Mouse (Mus musculus) lung, postnatal 0 days (tissue): ENCODE measurements around the gene Bri3.
A peak's percentile ranks its signal among the peaks of the same experiment; 100 is the strongest.

Experiments used
- CTCF ChIP-seq: IDR thresholded peaks from 2 replicates; pipeline ENCODE4 v1.5.1; 2016; ENCODE audit warnings: antibody characterized with exemption, mild to moderate bottlenecking
- EP300 ChIP-seq: IDR thresholded peaks from 2 replicates; pipeline ENCODE4 v1.6.1; 2016; ENCODE audit warnings: antibody characterized with exemption, mild to moderate bottlenecking, control low read depth

GRCm38 (mm10) chr5:144289769-144290440, 45.7 kb downstream of the Bri3 start:
- TF ChIP-seq CTCF = no peak
- peak; percentile 27; the same call in 1 of the 2 replicates for TF ChIP-seq EP300
